Mouse (Mus musculus) kidney, postnatal 0 days (tissue): ENCODE measurements around the gene Wdr18. TPM values are rescaled to one million over a fixed set of nuclear protein-coding genes. Genes with fewer than 3 reads are reported as not detected.

ENCODE experiments used
- ATAC-seq: fragments of 200-750 bp; cut with Nextera tagmentation; replicated peaks from 2 replicates; pipeline ENCODE4 v1.8.0; 2017; ENCODE audit warnings: low read depth, moderate number of reproducible peaks, moderate TSS enrichment, moderate library complexity; ENCODE audit not compliant: low FRiP score
- DNase-seq: peaks from one replicate; pipeline ENCODE4 v3.0.0-alpha.2; 2016; ENCODE audit warnings: low spot score
- H3K27ac ChIP-seq: fragments of 300-500 bp; sonication (generic); 2 replicates; pipeline ENCODE4 v1.5.1; 2014; ENCODE audit warnings: mild to moderate bottlenecking
- H3K27me3 ChIP-seq: fragments of 300-500 bp; sonication (generic); 2 replicates; pipeline ENCODE4 v1.6.1; 2014; ENCODE audit warnings: low read length, mixed read lengths; ENCODE audit not compliant: insufficient read depth
- H3K36me3 ChIP-seq: fragments of 300-500 bp; sonication (generic); 2 replicates; pipeline ENCODE4 v1.6.1; 2014; ENCODE audit warnings: low read length, mixed read lengths; ENCODE audit not compliant: insufficient read depth
- H3K4me1 ChIP-seq: fragments of 300-500 bp; sonication (generic); replicated peaks from 2 replicates; pipeline ENCODE4 v1.6.1; 2014; ENCODE audit warnings: antibody characterized with exemption, low read length, mixed read lengths; ENCODE audit not compliant: insufficient read depth
- H3K4me2 ChIP-seq: fragments of 300-500 bp; sonication (generic); 2 replicates; pipeline ENCODE4 v1.6.1; 2014; ENCODE audit warnings: mild to moderate bottlenecking, low read length, moderate library complexity, mixed read lengths
- H3K4me3 ChIP-seq: fragments of 300-500 bp; sonication (generic); replicated peaks from 2 replicates; pipeline ENCODE4 v1.5.1; 2014; ENCODE audit warnings: low read depth, low read length
- H3K9ac ChIP-seq: fragments of 300-500 bp; sonication (generic); 2 replicates; pipeline ENCODE4 v1.6.1; 2014; ENCODE audit warnings: low read depth, low read length
- H3K9me3 ChIP-seq: fragments of 300-500 bp; sonication (generic); replicated peaks from 2 replicates; pipeline ENCODE4 v1.6.1; 2016; ENCODE audit warnings: low read length, inconsistent platforms, mixed read lengths
- CTCF ChIP-seq: IDR thresholded peaks from 2 replicates; pipeline ENCODE4 v1.5.1; 2016; ENCODE audit warnings: antibody characterized with exemption, low read depth, mild to moderate bottlenecking, moderate library complexity
- WGBS: fragments of 180-500 bp; shearing (Covaris S2); extraction: QIAGEN DNeasy Blood & Tissue Kit; methylation state at CpG from one replicate; pipeline ENCODE4 v1.1.7; 2014; 5-methylcytosine and 5-hydroxymethylcytosine counted together
- polyA plus RNA-seq: library from polyadenylated mRNA; unstranded; fragments of >200 nt; fragmentation: Nextera tagmentation; extraction: Ambion mirVana; gene quantifications from 2 replicates; pipeline ENCODE4 v1.2.1, GENCODE M21; 2015

The Wdr18 gene
- polyA plus RNA-seq, 1 experiment from 2014 or later = 78.9 TPM

- ATAC-seq (peak; percentile 33), DNase-seq (peak; percentile 72)
- WGBS = under 1% methylated on average over 50 of the region's 54 CpGs
- Histone ChIP-seq H3K4me1 (peaks cover 18% of the 10 kb centered on the region), H3K27me3 (peaks cover 5% of the 10 kb centered on the region), H3K4me2 (peak overlapping the region; percentile 68), H3K4me3 (peak overlapping the region; percentile 91), H3K36me3 (peaks cover 12% of the 10 kb centered on the region; the same call in 1 of the 2 replicates), H3K27ac (peak overlapping the region; percentile 98), H3K9ac (peak overlapping the region; percentile 93), H3K9me3 (no peaks in the 10 kb centered on the region)
- 0 out of 2 replicates have a peak, but pooled peaks have one; percentile 11 for TF ChIP-seq CTCF
Observed at GRCm38 (mm10) chr10:79927324-79928029, 32.5 kb upstream of the Wdr18 start.

DNA sequence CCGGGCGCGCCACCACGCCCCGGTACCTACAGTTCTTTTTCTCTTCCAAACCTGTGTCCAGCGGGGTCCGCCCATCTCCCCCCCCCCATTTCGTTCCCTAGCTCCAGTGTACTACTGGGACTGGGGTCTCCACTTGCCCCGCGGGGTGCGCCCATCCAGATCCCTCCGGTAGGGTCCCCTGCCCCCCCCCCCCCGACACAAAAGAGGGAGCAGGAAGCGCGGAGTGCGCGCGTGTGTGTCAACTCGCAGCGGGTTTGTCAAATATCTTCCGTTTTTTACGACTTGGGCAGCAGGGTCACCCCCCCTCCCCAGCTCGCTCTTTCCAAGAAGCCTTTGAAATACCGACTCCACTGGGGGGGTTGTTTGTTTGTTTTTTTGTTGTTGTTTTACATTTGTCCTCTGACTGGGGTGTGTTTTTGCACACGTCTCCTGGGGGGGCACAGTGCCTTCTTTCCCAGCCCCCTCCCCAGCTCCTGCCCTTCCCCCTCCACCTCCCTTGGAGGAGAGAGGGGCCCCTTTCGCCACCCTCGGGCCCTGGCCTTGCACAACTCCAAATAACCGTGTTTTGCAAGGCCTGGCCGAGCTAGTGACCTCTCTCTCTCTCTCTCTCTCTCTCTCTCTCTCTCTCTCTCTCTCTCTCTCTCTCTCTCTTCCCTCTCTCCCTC is 31.8 kb upstream of the Wdr18 start:
- Histone ChIP-seq H3K4me1 (peaks cover 25% of the 10 kb centered on the region), H3K4me2 (peak overlapping the region; percentile 68), H3K4me3 (peak overlapping the region; percentile 91), H3K36me3 (peaks cover 12% of the 10 kb centered on the region; the same call in 1 of the 2 replicates), H3K27me3 (0 out of 2 replicates have a peak, but pooled peaks cover under 1% of the 10 kb centered on the region), H3K9me3 (no peaks in the 10 kb centered on the region), H3K27ac (peak overlapping the region; percentile 98), H3K9ac (peak overlapping the region; percentile 93)
- ATAC-seq = no peak
- under 1% methylated on average over 29 of the region's 29 CpGs for WGBS
- peak; percentile 67 for DNase-seq
- TF ChIP-seq CTCF = no peak

DNA sequence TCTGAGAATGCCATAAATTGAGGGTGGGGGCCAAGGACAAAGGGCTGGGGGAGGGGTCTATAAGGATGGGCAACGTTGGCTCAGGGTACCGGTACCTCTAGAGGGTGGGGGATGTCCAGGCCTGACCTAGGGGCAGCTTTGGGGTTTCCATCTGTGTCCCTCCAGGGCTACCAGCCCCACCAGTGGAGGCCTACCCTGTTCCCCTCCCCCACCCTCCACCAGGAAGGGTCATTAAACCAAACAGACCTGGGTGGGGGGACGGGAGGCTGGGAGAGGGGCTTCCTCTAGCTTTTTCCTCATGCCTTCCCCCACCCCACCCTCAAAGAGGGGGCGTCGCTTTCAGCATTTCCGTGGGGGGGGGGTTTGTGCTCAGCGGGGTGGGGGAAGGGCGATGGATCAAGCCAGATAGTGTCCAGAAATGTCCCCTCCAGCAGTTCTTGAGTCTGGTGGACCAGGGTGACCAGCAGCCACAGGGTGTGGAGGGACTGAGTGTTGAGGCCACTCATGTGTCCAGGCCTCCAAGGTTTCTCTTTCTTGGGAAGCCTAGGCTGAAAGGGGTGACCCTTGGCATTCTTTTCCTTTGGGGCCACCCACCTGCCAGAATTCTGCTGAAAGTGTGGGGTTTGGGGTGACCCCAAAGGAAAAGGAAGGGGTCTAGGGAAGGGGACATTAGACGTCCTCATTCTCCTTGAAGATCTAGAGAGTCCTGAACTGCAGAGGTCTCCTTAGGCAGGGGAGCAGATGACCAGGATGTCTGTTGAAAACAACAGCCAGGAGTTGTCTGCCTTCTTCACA is 30.8 kb upstream of the Wdr18 start:
- Histone ChIP-seq H3K4me1 (peaks cover 34% of the 10 kb centered on the region), H3K4me2 (peak overlapping the region; percentile 68), H3K9ac (peak overlapping the region; percentile 25; the same call in 1 of the 2 replicates), H3K4me3 (peak overlapping the region; percentile 91), H3K36me3 (peaks cover 16% of the 10 kb centered on the region), H3K27me3 (no peaks in the 10 kb centered on the region), H3K27ac (peak overlapping the region; percentile 98), H3K9me3 (no peaks in the 10 kb centered on the region)
- 21% methylated on average over 9 of the region's 9 CpGs for WGBS
- ATAC-seq = no peak
- no peak for TF ChIP-seq CTCF
- no peak for DNase-seq

- DNase-seq = no peak
- Histone ChIP-seq H3K27me3 (no peaks in the 10 kb centered on the region), H3K36me3 (peaks cover 16% of the 10 kb centered on the region), H3K4me2 (no peak overlapping the region; the same call in 1 of the 2 replicates), H3K9me3 (no peaks in the 10 kb centered on the region), H3K9ac (no peak overlapping the region), H3K27ac (peak overlapping the region; percentile 98; the same call in 1 of the 2 replicates), H3K4me3 (no peak overlapping the region), H3K4me1 (peaks cover 40% of the 10 kb centered on the region)
- WGBS = 81% methylated on average over 18 of the region's 18 CpGs
- TF ChIP-seq CTCF = no peak
- ATAC-seq = no peak
Observed at GRCm38 (mm10) chr10:79929967-79930825, 29.8 kb upstream of the Wdr18 start.

DNA sequence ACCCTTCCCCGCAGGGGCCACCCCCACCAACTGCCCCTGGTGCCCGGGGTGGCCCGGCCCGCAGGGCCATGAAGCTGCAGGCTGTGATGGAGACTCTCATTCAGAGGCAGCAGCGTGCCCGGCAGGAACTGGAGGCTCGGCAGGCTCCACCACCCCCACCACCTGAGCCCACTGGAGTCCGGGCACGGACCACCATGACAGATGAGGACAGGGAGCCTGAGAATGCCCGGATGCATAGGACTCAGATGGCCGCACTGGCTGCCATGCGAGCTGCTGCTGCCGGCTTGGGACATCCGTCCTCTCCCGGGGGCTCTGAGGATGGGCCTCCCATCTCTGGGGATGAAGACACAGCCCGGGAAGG is 29.1 kb upstream of the Wdr18 start:
- H3K9ac ChIP-seq = peak overlapping the region; percentile 31; the same call in 1 of the 2 replicates
- ATAC-seq (no peak), DNase-seq (no peak)
- no peak overlapping the region for H3K4me3 ChIP-seq
- H3K36me3 ChIP-seq = peaks cover 16% of the 10 kb centered on the region
- H3K9me3 ChIP-seq = no peaks in the 10 kb centered on the region
- no peak overlapping the region for H3K4me2 ChIP-seq
- WGBS = 84% methylated on average over 16 of the region's 16 CpGs
- H3K27ac ChIP-seq = no peak overlapping the region
- no peak for TF ChIP-seq CTCF
- H3K4me1 ChIP-seq = peaks cover 46% of the 10 kb centered on the region
- no peaks in the 10 kb centered on the region for H3K27me3 ChIP-seq
